Mouse (Mus musculus): ENCODE measurements at regions not wholly inside any gene's neighbourhood (a gene's known extent, or its start where the extent isn't known, plus 50 kb on each side); places are given as distances from the start of the nearest gene placed in this dataset.
"Not testable (repeated sequence)": the region's sequence is repeated elsewhere in the genome, so short reads cannot be mapped to it uniquely, and the experiment has no call there.

- no peaks in the 10 kb centered on the region for H3K27me3 ChIP-seq (ENCODE audit: control insufficient read depth, insufficient read depth, low read length)
- WGBS = 57% methylated on average over 2 of the region's 2 CpGs
- ATAC-seq (ENCODE audit: low FRiP score, low TSS enrichment) = no peak
- H3K4me1 ChIP-seq (ENCODE audit: control insufficient read depth, insufficient read depth, low read length) = no peaks in the 10 kb centered on the region
- H3K4me2 ChIP-seq (replicated peaks; ENCODE audit: low read depth, low read length) = no peak overlapping the region
- H3K9ac ChIP-seq (ENCODE audit: low read depth, low read length) = no peak overlapping the region
- no peak overlapping the region for H3K27ac ChIP-seq (ENCODE audit: low read depth, low read length)
- no peak overlapping the region for H3K4me3 ChIP-seq (ENCODE audit: low read length)
- H3K36me3 ChIP-seq (ENCODE audit: control insufficient read depth, insufficient read depth, low read length) = no peaks in the 10 kb centered on the region
- H3K9me3 ChIP-seq (ENCODE audit: control insufficient read depth, low read length) = no peaks in the 10 kb centered on the region
These were observed 577.4 kb downstream of the Epha7 start for GRCm38 (mm10) chr4:29390333-29390732.

DNA sequence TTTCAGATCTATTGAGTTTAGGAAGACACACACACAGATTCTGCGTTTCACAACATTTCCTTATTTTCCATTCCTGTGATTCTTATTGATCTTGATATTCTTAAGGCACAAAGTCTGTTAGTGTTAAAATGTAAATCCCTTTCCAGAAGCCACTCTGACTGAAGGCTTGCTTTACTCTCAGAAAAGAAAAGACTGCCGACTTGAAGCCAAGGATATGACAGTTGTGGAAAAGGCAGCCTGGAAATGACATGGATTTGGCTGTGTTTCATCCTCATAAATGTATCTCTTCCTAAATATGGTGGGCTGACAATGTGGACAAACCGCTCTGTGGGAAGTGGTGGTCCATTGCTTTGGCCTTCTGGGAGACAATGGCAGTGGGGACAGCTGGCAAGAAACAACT, 589.2 kb downstream of the Epha7 start:
- no peak overlapping the region for H3K4me2 ChIP-seq (replicated peaks; ENCODE audit: low read depth, low read length)
- no peaks in the 10 kb centered on the region for H3K27me3 ChIP-seq (ENCODE audit: control insufficient read depth, insufficient read depth, low read length)
- WGBS = 92% methylated on average over 3 of the region's 3 CpGs
- no peaks in the 10 kb centered on the region for H3K36me3 ChIP-seq (ENCODE audit: control insufficient read depth, insufficient read depth, low read length)
- no peaks in the 10 kb centered on the region for H3K4me1 ChIP-seq (ENCODE audit: control insufficient read depth, insufficient read depth, low read length)
- no peak overlapping the region for H3K4me3 ChIP-seq (ENCODE audit: low read length)
- no peaks in the 10 kb centered on the region for H3K9me3 ChIP-seq (ENCODE audit: control insufficient read depth, low read length)
- H3K9ac ChIP-seq (ENCODE audit: low read depth, low read length) = no peak overlapping the region
- ATAC-seq (ENCODE audit: low FRiP score, low TSS enrichment) = no peak
- H3K27ac ChIP-seq (ENCODE audit: low read depth, low read length) = no peak overlapping the region

- Histone ChIP-seq H3K9ac (ENCODE audit: low read depth, low read length) (no peak overlapping the region), H3K9me3 (ENCODE audit: control insufficient read depth, low read length) (no peaks in the 10 kb centered on the region), H3K4me3 (ENCODE audit: low read length) (no peak overlapping the region), H3K36me3 (ENCODE audit: control insufficient read depth, insufficient read depth, low read length) (no peaks in the 10 kb centered on the region), H3K27ac (ENCODE audit: low read depth, low read length) (no peak overlapping the region), H3K4me1 (ENCODE audit: control insufficient read depth, insufficient read depth, low read length) (no peaks in the 10 kb centered on the region), H3K4me2 (replicated peaks; ENCODE audit: low read depth, low read length) (no peak overlapping the region), H3K27me3 (ENCODE audit: control insufficient read depth, insufficient read depth, low read length) (no peaks in the 10 kb centered on the region)
- 0 out of 2 replicates have a peak, but pooled peaks have one; percentile 43 for ATAC-seq (ENCODE audit: low FRiP score, low TSS enrichment)
- 68% methylated on average over 8 of the region's 8 CpGs for WGBS
These were observed 601.7 kb downstream of the Epha7 start for GRCm38 (mm10) chr4:29414616-29415015.

- Histone ChIP-seq H3K4me1 (ENCODE audit: control insufficient read depth, insufficient read depth, low read length) (no peaks in the 10 kb centered on the region), H3K4me3 (ENCODE audit: low read length) (no peak overlapping the region), H3K9ac (ENCODE audit: low read depth, low read length) (no peak overlapping the region), H3K36me3 (ENCODE audit: control insufficient read depth, insufficient read depth, low read length) (no peaks in the 10 kb centered on the region), H3K9me3 (ENCODE audit: control insufficient read depth, low read length) (no peaks in the 10 kb centered on the region), H3K27ac (ENCODE audit: low read depth, low read length) (no peak overlapping the region), H3K27me3 (ENCODE audit: control insufficient read depth, insufficient read depth, low read length) (no peaks in the 10 kb centered on the region), H3K4me2 (replicated peaks; ENCODE audit: low read depth, low read length) (no peak overlapping the region)
- no peak for ATAC-seq (ENCODE audit: low FRiP score, low TSS enrichment)
- WGBS = 84% methylated on average over 2 of the region's 2 CpGs
These were observed 607.4 kb downstream of the Epha7 start for GRCm38 (mm10) chr4:29420198-29420792.

- H3K4me2 ChIP-seq (replicated peaks; ENCODE audit: low read depth, low read length); H3K9ac ChIP-seq (ENCODE audit: low read depth, low read length); H3K9me3 ChIP-seq (ENCODE audit: control insufficient read depth, low read length); H3K4me3 ChIP-seq (ENCODE audit: low read length); H3K4me1 ChIP-seq (ENCODE audit: control insufficient read depth, insufficient read depth, low read length); H3K27me3 ChIP-seq (ENCODE audit: control insufficient read depth, insufficient read depth, low read length); ATAC-seq (ENCODE audit: low FRiP score, low TSS enrichment); H3K36me3 ChIP-seq (ENCODE audit: control insufficient read depth, insufficient read depth, low read length); H3K27ac ChIP-seq (ENCODE audit: low read depth, low read length): not testable (repeated sequence)
- 85% methylated on average over 4 of the region's 4 CpGs for WGBS
These were observed 618.6 kb downstream of the Epha7 start for GRCm38 (mm10) chr4:29431493-29431892.

- no peaks in the 10 kb centered on the region for H3K4me1 ChIP-seq (ENCODE audit: control insufficient read depth, insufficient read depth, low read length)
- H3K27ac ChIP-seq (ENCODE audit: low read depth, low read length) = no peak overlapping the region
- no peaks in the 10 kb centered on the region for H3K36me3 ChIP-seq (ENCODE audit: control insufficient read depth, insufficient read depth, low read length)
- WGBS = 79% methylated on average over 5 of the region's 5 CpGs
- H3K9me3 ChIP-seq (ENCODE audit: control insufficient read depth, low read length) = no peaks in the 10 kb centered on the region
- no peaks in the 10 kb centered on the region for H3K27me3 ChIP-seq (ENCODE audit: control insufficient read depth, insufficient read depth, low read length)
- no peak overlapping the region for H3K4me3 ChIP-seq (ENCODE audit: low read length)
- H3K4me2 ChIP-seq (replicated peaks; ENCODE audit: low read depth, low read length) = no peak overlapping the region
- no peak overlapping the region for H3K9ac ChIP-seq (ENCODE audit: low read depth, low read length)
- no peak; the same call in 1 of the 2 replicates for ATAC-seq (ENCODE audit: low FRiP score, low TSS enrichment)
These were observed 650.4 kb downstream of the Epha7 start for GRCm38 (mm10) chr4:29463329-29463728.

DNA sequence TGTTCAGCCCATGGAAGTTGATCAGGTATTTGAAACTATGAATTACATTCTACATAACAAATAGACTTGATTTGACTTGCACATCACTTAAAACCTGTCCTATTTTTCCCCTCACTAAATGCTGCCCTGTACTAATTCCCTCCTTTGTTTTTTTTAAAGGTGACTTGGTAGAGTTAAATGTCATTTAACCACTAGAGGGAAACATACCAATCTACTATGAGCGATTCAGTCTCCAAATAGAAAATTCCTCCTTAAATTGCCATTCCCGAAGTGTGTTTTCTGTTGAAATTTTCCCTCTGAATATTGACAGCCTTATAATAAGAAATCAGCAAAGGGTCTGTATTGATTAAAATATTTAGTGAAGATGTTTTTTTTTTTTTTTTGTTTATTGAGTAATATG, 653.4 kb downstream of the Epha7 start:
- Histone ChIP-seq H3K9ac (ENCODE audit: low read depth, low read length) (no peak overlapping the region), H3K4me3 (ENCODE audit: low read length) (no peak overlapping the region), H3K4me1 (ENCODE audit: control insufficient read depth, insufficient read depth, low read length) (no peaks in the 10 kb centered on the region), H3K27me3 (ENCODE audit: control insufficient read depth, insufficient read depth, low read length) (no peaks in the 10 kb centered on the region), H3K9me3 (ENCODE audit: control insufficient read depth, low read length) (no peaks in the 10 kb centered on the region), H3K36me3 (ENCODE audit: control insufficient read depth, insufficient read depth, low read length) (no peaks in the 10 kb centered on the region), H3K4me2 (replicated peaks; ENCODE audit: low read depth, low read length) (no peak overlapping the region), H3K27ac (ENCODE audit: low read depth, low read length) (no peak overlapping the region)
- ATAC-seq (ENCODE audit: low FRiP score, low TSS enrichment) = no peak
- WGBS = 62% methylated on average over 2 of the region's 2 CpGs

DNA sequence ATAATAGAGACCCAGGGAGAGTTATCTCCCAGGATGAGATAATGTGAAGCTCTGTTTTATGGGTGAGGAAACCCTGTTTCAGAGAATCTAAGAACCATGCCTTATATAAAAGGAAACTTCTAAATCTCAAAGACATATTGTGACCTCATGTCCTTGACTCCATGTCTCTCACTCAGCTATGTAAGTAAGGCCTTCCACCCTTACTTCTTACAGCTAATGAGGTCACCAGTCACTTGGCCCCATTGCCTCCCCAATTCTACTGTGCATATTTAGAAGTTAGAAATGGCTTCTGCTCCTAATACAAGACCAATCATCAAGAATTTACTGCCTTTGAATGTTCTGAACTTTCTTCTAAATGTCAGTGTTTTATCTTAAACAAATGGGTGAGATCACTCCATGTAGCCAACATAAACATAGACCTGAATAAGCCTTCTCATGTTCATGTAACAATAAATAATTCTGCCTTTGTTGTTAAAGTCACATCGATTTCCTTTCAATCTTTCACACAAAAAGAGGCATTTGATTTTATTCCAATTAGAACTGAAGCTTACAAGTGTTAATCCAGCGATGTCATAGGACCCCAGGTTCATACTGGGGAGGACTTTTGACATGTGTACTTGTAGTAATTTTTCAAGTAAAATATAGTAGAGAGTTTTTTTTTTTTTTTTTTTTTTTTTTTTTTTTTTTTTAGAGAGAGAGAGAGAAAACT, 667.6 kb downstream of the Epha7 start:
- Histone ChIP-seq H3K9me3 (ENCODE audit: control insufficient read depth, low read length) (no peaks in the 10 kb centered on the region), H3K4me3 (ENCODE audit: low read length) (no peak overlapping the region), H3K36me3 (ENCODE audit: control insufficient read depth, insufficient read depth, low read length) (no peaks in the 10 kb centered on the region), H3K27ac (ENCODE audit: low read depth, low read length) (no peak overlapping the region), H3K4me1 (ENCODE audit: control insufficient read depth, insufficient read depth, low read length) (no peaks in the 10 kb centered on the region), H3K27me3 (ENCODE audit: control insufficient read depth, insufficient read depth, low read length) (no peaks in the 10 kb centered on the region), H3K4me2 (replicated peaks; ENCODE audit: low read depth, low read length) (no peak overlapping the region), H3K9ac (ENCODE audit: low read depth, low read length) (no peak overlapping the region)
- ATAC-seq (ENCODE audit: low FRiP score, low TSS enrichment) = peak; percentile 85
- WGBS = 48% methylated on average over 2 of the region's 2 CpGs

GRCm38 (mm10) chr4:29481093-29481715, 668.3 kb downstream of the Epha7 start:
- Histone ChIP-seq H3K36me3 (ENCODE audit: control insufficient read depth, insufficient read depth, low read length) (no peaks in the 10 kb centered on the region), H3K4me2 (replicated peaks; ENCODE audit: low read depth, low read length) (no peak overlapping the region), H3K4me3 (ENCODE audit: low read length) (no peak overlapping the region), H3K27ac (ENCODE audit: low read depth, low read length) (peak overlapping the region; percentile 1; the same call in 1 of the 2 replicates), H3K9me3 (ENCODE audit: control insufficient read depth, low read length) (no peaks in the 10 kb centered on the region), H3K27me3 (ENCODE audit: control insufficient read depth, insufficient read depth, low read length) (no peaks in the 10 kb centered on the region), H3K4me1 (ENCODE audit: control insufficient read depth, insufficient read depth, low read length) (no peaks in the 10 kb centered on the region), H3K9ac (ENCODE audit: low read depth, low read length) (no peak overlapping the region)
- WGBS = 48% methylated on average over 1 of the region's 1 CpGs
- no peak; the same call in 1 of the 2 replicates for ATAC-seq (ENCODE audit: low FRiP score, low TSS enrichment)

Data from kidney, embryonic 14.5 days (tissue).